Mouse (Mus musculus): ENCODE data around the gene Rimkla. TPM values are rescaled to one million over a fixed set of nuclear protein-coding genes. Genes with fewer than 3 reads are reported as not detected.

The Rimkla gene
- total and polyA plus RNA-seq, 3 experiments: not detected

DNA sequence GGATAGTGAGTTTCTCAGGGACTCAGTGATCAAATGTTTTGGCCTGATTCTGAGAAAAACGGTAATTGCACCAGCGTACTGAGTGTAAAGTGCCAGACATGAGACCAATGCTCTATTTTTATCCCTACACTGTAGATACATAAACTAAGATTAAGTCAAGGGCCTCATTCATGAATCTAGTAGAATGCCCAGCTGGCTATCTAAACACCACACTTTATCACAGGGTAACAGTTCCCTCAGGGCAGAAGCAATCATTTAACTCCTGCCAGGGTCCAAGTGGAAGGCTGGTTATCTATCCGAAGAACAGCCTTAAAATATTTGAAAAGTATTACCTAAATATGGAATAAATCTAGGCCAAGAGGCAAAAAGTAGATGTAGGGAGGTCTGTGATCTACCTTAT lies 74.5 kb downstream of the Rimkla start (continued):
- peak; percentile 64 to 80 for TF ChIP-seq EP300 (IDR thresholded peaks at IDR 0.05; ENCODE audit: low read depth in 1 of 2, low read length in 2 of 2)

DNA sequence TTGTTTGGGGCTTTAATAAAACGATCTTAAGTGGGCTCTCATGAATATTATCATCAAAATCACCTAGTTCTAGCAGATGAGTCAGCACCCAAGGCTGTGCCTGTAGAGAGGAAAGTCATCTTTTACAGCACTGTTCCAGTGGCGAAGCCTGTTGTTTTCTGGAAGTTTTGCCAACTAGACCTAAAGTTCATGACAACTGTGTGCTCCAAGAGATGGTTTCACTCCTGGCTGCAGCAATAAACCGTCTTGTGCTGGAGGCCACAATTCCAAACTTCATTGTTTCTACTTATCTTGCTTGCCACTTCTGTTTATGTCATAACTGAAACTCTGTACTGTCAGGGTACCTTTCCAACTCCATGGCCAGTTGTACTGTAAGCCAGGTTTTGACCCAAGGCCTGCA lies 75.2 kb downstream of the Rimkla start:
- no peak for TF ChIP-seq SMC3 (IDR thresholded peaks at IDR 0.05; ENCODE audit: low read depth, low read length)
- no peak for TF ChIP-seq POLR2A (IDR thresholded peaks at IDR 0.05; ENCODE audit: control insufficient read depth in 1 of 2, insufficient read depth in 1 of 2, low read depth in 1 of 2, low read length in 2 of 2, poor library complexity in 1 of 2)
- no peak for TF ChIP-seq ZMIZ1 (IDR thresholded peaks at IDR 0.05; ENCODE audit: low read depth, low read length)
- no peak for TF ChIP-seq MYB (IDR thresholded peaks at IDR 0.05; ENCODE audit: low read depth, low read length)
- TF ChIP-seq GABPA (IDR thresholded peaks at IDR 0.05; ENCODE audit: low read depth, low read length): no peak
- no peak for TF ChIP-seq MAX (IDR thresholded peaks at IDR 0.05; ENCODE audit: low read length)
- no peak for TF ChIP-seq MXI1 (IDR thresholded peaks at IDR 0.05; ENCODE audit: low read depth, low read length)
- TF ChIP-seq ETS1 (IDR thresholded peaks at IDR 0.05; ENCODE audit: low read depth, low read length): no peak
- no peak for TF ChIP-seq TAL1 (IDR thresholded peaks at IDR 0.05; ENCODE audit: low read length)
- no peak for TF ChIP-seq RCOR1 (IDR thresholded peaks at IDR 0.05; ENCODE audit: low read depth, low read length)
- no peak for TF ChIP-seq ELF1 (IDR thresholded peaks at IDR 0.05; ENCODE audit: low read depth, low read length)
- no peak for TF ChIP-seq USF2 (IDR thresholded peaks at IDR 0.05; ENCODE audit: borderline replicate concordance in 1 of 2, insufficient read depth in 1 of 2, low read depth in 1 of 2, low read length in 2 of 2)
- no peak for TF ChIP-seq MAZ (IDR thresholded peaks at IDR 0.05; ENCODE audit: low read depth, low read length)
- TF ChIP-seq BHLHE40 (IDR thresholded peaks at IDR 0.05; ENCODE audit: borderline replicate concordance, low read depth, low read length): no peak
- no peak for TF ChIP-seq ZKSCAN1 (IDR thresholded peaks at IDR 0.05; ENCODE audit: low read depth, low read length)
- TF ChIP-seq E2F4 (IDR thresholded peaks at IDR 0.05; ENCODE audit: borderline replicate concordance, low read depth, low read length): no peak
- no peak for TF ChIP-seq TCF12 (IDR thresholded peaks at IDR 0.05; ENCODE audit: low read depth, low read length)
- no peak for TF ChIP-seq USF1 (IDR thresholded peaks at IDR 0.05; ENCODE audit: low read depth, low read length)

More for the DNA sequence above, 75.2 kb downstream of the Rimkla start:
- H3K36me3 ChIP-seq (ENCODE audit: control insufficient read depth in 1 of 2, insufficient read depth in 2 of 2, low read length in 2 of 2): peaks cover 0 to 20% of the 10 kb centered on the region in 2 experiments; a peak in 2 of 4 replicates
- peaks cover 2 to 24% of the 10 kb centered on the region in 2 experiments for H3K4me1 ChIP-seq (ENCODE audit: control insufficient read depth in 1 of 2, insufficient read depth in 2 of 2, low read length in 2 of 2)
- no peak overlapping the region for H3K4me3 ChIP-seq (ENCODE audit: control insufficient read depth in 1 of 2, insufficient read depth in 1 of 2, low read depth in 2 of 2, low read length in 2 of 2)
- peak; percentile 31 for DNase-seq (ENCODE audit: low read depth, low spot score)
- 0 out of 4 replicates have a peak, but pooled peaks cover 0 to 1% of the 10 kb centered on the region in 2 experiments for H3K27me3 ChIP-seq (ENCODE audit: control insufficient read depth in 1 of 2, insufficient read depth in 2 of 2, low read length in 2 of 2)
- no peaks in the 10 kb centered on the region for H3K9me3 ChIP-seq (replicated peaks; ENCODE audit: insufficient read depth, low read length)
- H3K27ac ChIP-seq (ENCODE audit: control insufficient read depth, low read depth, low read length): peak overlapping the region; percentile 4; the same call in 1 of the 2 replicates
- H3K79me2 ChIP-seq (ENCODE audit: control insufficient read depth, insufficient read depth, low read length, poor library complexity): no peaks in the 10 kb centered on the region; the same call in 1 of the 2 replicates
- no peak overlapping the region for H3K9ac ChIP-seq (ENCODE audit: control insufficient read depth, low read depth, low read length, poor library complexity, severe bottlenecking)

Other genes starting within 250 kb of the Rimkla start
- gene Cldn19, start 237.2 kb downstream of the Rimkla start, total RNA-seq (2012; rRNA removed): not detected in 2 replicates
- gene Cldn19, start 237.2 kb downstream of the Rimkla start, polyA plus RNA-seq (2012; ENCODE audit: insufficient read depth in 1 of 2, insufficient read length in 2 of 2, low read depth in 1 of 2, low replicate concordance in 2 of 2, missing spikeins in 1 of 2): not detected
- 979 and 1,115 TPM in 2 replicates for gene Ybx1, start 198.0 kb downstream of the Rimkla start, total RNA-seq (2012; rRNA removed)
- gene Ybx1, start 198.0 kb downstream of the Rimkla start, polyA plus RNA-seq (2012; ENCODE audit: insufficient read depth in 1 of 2, insufficient read length in 2 of 2, low read depth in 1 of 2, low replicate concordance in 2 of 2, missing spikeins in 1 of 2): 1,000 to 10,000 TPM; 2,172 to 2,666 TPM
- 211 and 246 TPM in 2 replicates for gene Ppih, start 172.1 kb downstream of the Rimkla start, total RNA-seq (2012; rRNA removed)
- 100 to 1,000 TPM; 140 to 199 TPM for gene Ppih, start 172.1 kb downstream of the Rimkla start, polyA plus RNA-seq (2012; ENCODE audit: insufficient read depth in 1 of 2, insufficient read length in 2 of 2, low read depth in 1 of 2, low replicate concordance in 2 of 2, missing spikeins in 1 of 2)
- not detected in 2 replicates for gene Ccdc30, start 77.1 kb downstream of the Rimkla start, total RNA-seq (2012; rRNA removed)
- gene Ccdc30, start 77.1 kb downstream of the Rimkla start, polyA plus RNA-seq (2012; ENCODE audit: insufficient read depth in 1 of 2, insufficient read length in 2 of 2, low read depth in 1 of 2, low replicate concordance in 2 of 2, missing spikeins in 1 of 2): not detected
- gene Ppcs, start 70.2 kb downstream of the Rimkla start, total RNA-seq (2012; rRNA removed): 7.6 and 8.4 TPM in 2 replicates
- gene Ppcs, start 70.2 kb downstream of the Rimkla start, polyA plus RNA-seq (2012; ENCODE audit: insufficient read depth in 1 of 2, insufficient read length in 2 of 2, low read depth in 1 of 2, low replicate concordance in 2 of 2, missing spikeins in 1 of 2): 1 to 10 TPM in 1 of 2 experiments, not detected in 1; 7.4 TPM
- gene Zmynd12, start 69.8 kb downstream of the Rimkla start, total RNA-seq (2012; rRNA removed): not detected in 2 replicates
- gene Zmynd12, start 69.8 kb downstream of the Rimkla start, polyA plus RNA-seq (2012; ENCODE audit: insufficient read depth in 1 of 2, insufficient read length in 2 of 2, low read depth in 1 of 2, low replicate concordance in 2 of 2, missing spikeins in 1 of 2): under 1 TPM in 1 of 2 experiments, not detected in 1; 0.04 TPM
- gene Foxj3, start 44.4 kb upstream of the Rimkla start, total RNA-seq (2012; rRNA removed): 11.0 and 11.7 TPM in 2 replicates
- gene Foxj3, start 44.4 kb upstream of the Rimkla start, polyA plus RNA-seq (2012; ENCODE audit: insufficient read depth in 1 of 2, insufficient read length in 2 of 2, low read depth in 1 of 2, low replicate concordance in 2 of 2, missing spikeins in 1 of 2): 10 to 100 TPM in 1 of 2 experiments, not detected in 1; 27.0 TPM
- 1.2 and 1.5 TPM in 2 replicates for gene Frg2f1, start 46.9 kb upstream of the Rimkla start, total RNA-seq (2012; rRNA removed)
- 1 to 10 TPM in 1 of 2 experiments, not detected in 1; 2.0 TPM for gene Frg2f1, start 46.9 kb upstream of the Rimkla start, polyA plus RNA-seq (2012; ENCODE audit: insufficient read depth in 1 of 2, insufficient read length in 2 of 2, low read depth in 1 of 2, low replicate concordance in 2 of 2, missing spikeins in 1 of 2)
- gene Guca2a, start 145.1 kb upstream of the Rimkla start, total RNA-seq (2012; rRNA removed): not detected in 2 replicates
- gene Guca2a, start 145.1 kb upstream of the Rimkla start, polyA plus RNA-seq (2012; ENCODE audit: insufficient read depth in 1 of 2, insufficient read length in 2 of 2, low read depth in 1 of 2, low replicate concordance in 2 of 2, missing spikeins in 1 of 2): not detected
- gene Guca2b, start 166.3 kb upstream of the Rimkla start, total RNA-seq (2012; rRNA removed): not detected in 2 replicates
- gene Guca2b, start 166.3 kb upstream of the Rimkla start, polyA plus RNA-seq (2012; ENCODE audit: insufficient read depth in 1 of 2, insufficient read length in 2 of 2, low read depth in 1 of 2, low replicate concordance in 2 of 2, missing spikeins in 1 of 2): not detected
- not detected in 2 replicates for gene Hivep3, start 241.2 kb upstream of the Rimkla start, total RNA-seq (2012; rRNA removed)
- gene Hivep3, start 241.2 kb upstream of the Rimkla start, polyA plus RNA-seq (2012; ENCODE audit: insufficient read depth in 1 of 2, insufficient read length in 2 of 2, low read depth in 1 of 2, low replicate concordance in 2 of 2, missing spikeins in 1 of 2): not detected

Data from MEL (cell line).